Mouse (Mus musculus) neural tube, embryonic 14.5 days (tissue): ENCODE results near the gene Pde4a. TPM values are rescaled to one million over a fixed set of nuclear protein-coding genes. Genes with fewer than 3 reads are reported as not detected.
"Not testable (repeated sequence)": the region's sequence is repeated elsewhere in the genome, so short reads cannot be mapped to it uniquely, and the experiment has no call there.

ENCODE experiments used
- ATAC-seq: fragments of 200-750 bp; cut with Nextera tagmentation; 2 replicates; pipeline ENCODE4 v1.8.0; 2017; ENCODE audit warnings: low read depth, mild to moderate bottlenecking, moderate TSS enrichment, moderate library complexity
- H3K27ac ChIP-seq: fragments of 300-500 bp; sonication (generic); 2 replicates; pipeline ENCODE4 v1.5.1; 2014; ENCODE audit warnings: low read depth, mild to moderate bottlenecking, control low read depth, low read length, moderate library complexity, mixed read lengths
- H3K27me3 ChIP-seq: fragments of 300-500 bp; sonication (generic); 2 replicates; pipeline ENCODE4 v1.6.1; 2014; ENCODE audit warnings: low read length; ENCODE audit not compliant: control insufficient read depth, insufficient read depth
- H3K36me3 ChIP-seq: fragments of 300-500 bp; sonication (generic); 2 replicates; pipeline ENCODE4 v1.6.1; 2014; ENCODE audit warnings: low read length, mixed read lengths; ENCODE audit not compliant: control insufficient read depth, insufficient read depth
- H3K4me1 ChIP-seq: fragments of 300-500 bp; sonication (generic); 2 replicates; pipeline ENCODE4 v1.6.1; 2014; ENCODE audit warnings: low read length; ENCODE audit not compliant: control insufficient read depth, insufficient read depth
- H3K4me2 ChIP-seq: fragments of 300-500 bp; sonication (generic); 2 replicates; pipeline ENCODE4 v1.6.1; 2014; ENCODE audit warnings: mild to moderate bottlenecking, low read depth, low read length, control low read depth
- H3K4me3 ChIP-seq: fragments of 300-500 bp; sonication (generic); 2 replicates; pipeline ENCODE4 v1.5.1; 2014; ENCODE audit warnings: low read depth, low read length, control low read depth, mixed read lengths
- H3K9ac ChIP-seq: fragments of 300-500 bp; sonication (generic); replicated peaks from 2 replicates; pipeline ENCODE4 v1.6.1; 2014; ENCODE audit warnings: low read depth, mild to moderate bottlenecking, control low read depth, low read length, mixed read lengths
- H3K9me3 ChIP-seq: fragments of 300-500 bp; sonication (generic); 2 replicates; pipeline ENCODE4 v1.6.1; 2016; ENCODE audit warnings: low read length; ENCODE audit not compliant: control insufficient read depth
- WGBS: fragments of 180-500 bp; shearing (Covaris S2); extraction: QIAGEN DNeasy Blood & Tissue Kit; methylation state at CpG from one replicate; pipeline ENCODE4 v1.1.7; 2014; 5-methylcytosine and 5-hydroxymethylcytosine counted together
- polyA plus RNA-seq: library from polyadenylated mRNA; unstranded; fragments of >200 nt; fragmentation: Nextera tagmentation; extraction: Ambion mirVana; gene quantifications from 2 replicates; pipeline ENCODE4 v1.2.1, GENCODE M21; 2014

Gene Pde4a
- polyA plus RNA-seq, 1 experiment from 2014 or later = 35.3 TPM

- H3K9me3 ChIP-seq = no peaks in the 10 kb centered on the region
- H3K36me3 ChIP-seq = no peaks in the 10 kb centered on the region
- WGBS = 54% methylated on average over 2 of the region's 2 CpGs
- no peak overlapping the region for H3K27ac ChIP-seq
- no peak overlapping the region for H3K4me3 ChIP-seq
- no peak overlapping the region for H3K4me2 ChIP-seq
- H3K27me3 ChIP-seq = peaks cover 31% of the 10 kb centered on the region
- ATAC-seq = no peak
- no peak overlapping the region for H3K9ac ChIP-seq
- H3K4me1 ChIP-seq = no peaks in the 10 kb centered on the region
These were observed 85.0 kb downstream of the Pde4a start for GRCm38 (mm10) chr9:21250509-21250908.

DNA sequence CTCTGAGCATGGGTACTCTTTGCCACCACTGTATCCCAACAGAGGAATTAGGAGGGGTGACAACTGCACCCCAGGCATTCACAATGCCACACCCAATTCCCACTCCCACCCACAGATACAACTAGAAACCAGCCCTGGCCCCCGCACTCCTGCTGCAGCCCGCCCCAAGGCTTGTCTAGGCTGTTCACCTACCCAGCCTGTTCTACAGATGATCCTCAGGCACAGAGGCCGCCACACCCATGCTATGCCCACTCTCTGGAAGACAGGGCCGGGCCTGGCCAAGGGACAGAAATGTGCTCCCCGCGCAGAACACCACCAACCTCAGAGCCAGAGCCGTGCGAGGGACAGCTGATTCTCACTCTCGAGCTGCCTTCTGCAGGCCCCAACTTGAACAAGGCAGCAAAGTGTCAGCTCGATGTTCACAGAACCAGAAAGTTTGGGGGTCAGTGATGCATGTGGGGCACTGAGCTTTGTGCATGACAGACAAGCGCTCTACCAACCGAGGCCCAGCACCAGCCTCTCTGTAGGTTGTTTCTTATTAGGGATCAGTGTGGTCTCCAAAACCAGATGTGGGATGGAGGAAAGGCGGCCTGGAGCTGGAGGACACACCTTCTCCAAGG is 85.7 kb downstream of the Pde4a start:
- H3K9me3 ChIP-seq = no peaks in the 10 kb centered on the region
- no peak overlapping the region for H3K4me3 ChIP-seq
- H3K9ac ChIP-seq = no peak overlapping the region
- WGBS = 77% methylated on average over 13 of the region's 13 CpGs
- H3K36me3 ChIP-seq = no peaks in the 10 kb centered on the region
- no peak overlapping the region for H3K4me2 ChIP-seq
- peaks cover 27% of the 10 kb centered on the region for H3K27me3 ChIP-seq
- no peak for ATAC-seq
- no peak overlapping the region for H3K27ac ChIP-seq
- H3K4me1 ChIP-seq = no peaks in the 10 kb centered on the region

DNA sequence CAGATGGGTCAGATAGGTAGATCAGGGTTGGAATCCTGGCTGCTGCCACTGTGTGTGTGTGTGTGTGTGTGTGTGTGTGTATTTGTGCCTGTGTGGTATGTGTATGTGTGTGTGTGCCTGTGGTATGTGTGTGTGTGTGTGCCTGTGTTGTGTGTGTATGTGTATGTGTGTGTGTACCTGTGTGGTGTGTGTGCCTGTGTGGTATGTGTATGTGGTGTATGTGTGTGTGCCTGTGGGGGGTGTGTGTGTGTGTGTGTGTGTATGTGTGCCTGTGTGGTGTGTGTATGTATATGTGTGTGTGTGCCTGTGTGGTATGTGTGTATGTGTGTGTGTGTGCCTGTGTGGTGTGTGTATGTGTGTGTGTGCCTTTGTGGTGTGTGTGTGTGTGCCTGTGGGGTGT is 89.2 kb downstream of the Pde4a start:
- Histone ChIP-seq H3K4me1 (no peaks in the 10 kb centered on the region), H3K27me3 (peaks cover 5% of the 10 kb centered on the region; the same call in 1 of the 2 replicates), H3K4me2 (no peak overlapping the region), H3K36me3 (no peaks in the 10 kb centered on the region), H3K9ac (no peak overlapping the region), H3K27ac (no peak overlapping the region), H3K9me3 (no peaks in the 10 kb centered on the region), H3K4me3 (no peak overlapping the region)
- ATAC-seq = no peak

GRCm38 (mm10) chr9:21256349-21256748 is 90.8 kb downstream of the Pde4a start:
- 79% methylated on average over 4 of the region's 4 CpGs for WGBS
- not testable (repeated sequence) for H3K9me3 ChIP-seq, H3K4me3 ChIP-seq, H3K27me3 ChIP-seq, H3K4me1 ChIP-seq, ATAC-seq, H3K9ac ChIP-seq, H3K4me2 ChIP-seq, H3K27ac ChIP-seq, H3K36me3 ChIP-seq

DNA sequence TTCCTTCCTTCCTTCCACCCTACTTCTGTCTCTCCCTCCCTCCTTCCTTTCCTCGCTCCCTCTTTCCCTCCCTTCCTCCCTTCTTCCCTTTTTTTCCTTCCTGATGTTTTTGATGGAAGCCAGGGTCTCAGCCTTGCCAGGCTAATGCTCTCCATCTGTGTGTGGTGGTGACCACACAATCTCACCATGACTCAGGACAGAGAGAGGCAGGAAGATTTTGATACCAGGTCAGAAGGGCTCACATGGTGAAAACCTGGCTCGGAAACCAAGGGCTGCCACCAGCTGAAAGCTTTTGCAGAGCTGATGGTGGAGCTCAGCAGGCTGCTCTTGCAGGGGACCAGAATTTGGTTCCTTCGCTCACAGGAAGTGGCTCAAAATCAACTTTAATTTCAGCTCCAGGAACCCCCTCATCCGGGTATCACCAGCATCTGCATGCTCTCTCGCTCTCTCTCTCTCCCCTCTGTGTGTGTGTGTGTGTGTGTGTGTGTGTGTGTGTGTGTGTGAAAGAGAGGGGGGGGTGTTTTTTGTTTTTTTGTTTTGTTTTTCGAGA is 95.1 kb downstream of the Pde4a start:
- ATAC-seq = no peak
- no peaks in the 10 kb centered on the region for H3K27me3 ChIP-seq
- no peaks in the 10 kb centered on the region for H3K9me3 ChIP-seq
- no peak overlapping the region for H3K4me2 ChIP-seq
- H3K4me1 ChIP-seq = peaks cover 4% of the 10 kb centered on the region; the same call in 1 of the 2 replicates
- H3K9ac ChIP-seq = no peak overlapping the region
- no peak overlapping the region for H3K27ac ChIP-seq
- H3K36me3 ChIP-seq = no peaks in the 10 kb centered on the region
- 80% methylated on average over 6 of the region's 6 CpGs for WGBS
- H3K4me3 ChIP-seq = no peak overlapping the region

DNA sequence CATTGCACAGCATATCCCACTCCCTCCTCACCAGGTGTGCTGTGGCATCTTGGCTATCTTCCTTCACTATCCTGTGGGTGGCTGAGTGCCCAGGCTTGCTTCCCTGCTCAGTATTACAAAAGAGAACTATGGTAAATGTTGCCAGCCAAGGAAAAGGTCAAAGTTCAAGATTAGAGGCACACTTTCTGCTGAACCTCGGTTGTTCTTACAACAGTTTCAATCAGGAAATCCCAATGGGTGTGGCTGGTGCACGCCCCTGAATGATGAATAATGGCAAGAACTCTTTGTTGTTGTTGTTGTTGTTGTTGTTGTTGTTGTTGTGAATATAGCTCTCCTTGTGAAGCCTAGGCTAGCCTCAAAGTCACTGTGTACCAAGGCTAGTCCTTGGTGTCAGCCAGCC is 96.3 kb downstream of the Pde4a start:
- H3K4me3 ChIP-seq = no peak overlapping the region
- H3K27ac ChIP-seq = no peak overlapping the region
- ATAC-seq = no peak
- H3K4me2 ChIP-seq = no peak overlapping the region
- WGBS = 75% methylated on average over 2 of the region's 2 CpGs
- H3K36me3 ChIP-seq = no peaks in the 10 kb centered on the region
- H3K4me1 ChIP-seq = peaks cover 15% of the 10 kb centered on the region
- H3K9ac ChIP-seq = no peak overlapping the region
- no peaks in the 10 kb centered on the region for H3K9me3 ChIP-seq
- H3K27me3 ChIP-seq = no peaks in the 10 kb centered on the region

Other genes with a start within 250 kb of the Pde4a start
- 41.1 and 42.7 TPM in 2 replicates for gene Dnmt1, start 205.8 kb upstream of the Pde4a start, polyA plus RNA-seq
- gene S1pr2, start 188.9 kb upstream of the Pde4a start, polyA plus RNA-seq = 7.4 and 8.7 TPM in 2 replicates
- gene Mrpl4, start 163.0 kb upstream of the Pde4a start, polyA plus RNA-seq = 103 and 115 TPM in 2 replicates
- 1.4 and 3.6 TPM in 2 replicates for gene Icam1, start 149.7 kb upstream of the Pde4a start, polyA plus RNA-seq
- 0.27 TPM in 1 of 2 replicates, not detected in the other for gene Icam4, start 136.3 kb upstream of the Pde4a start, polyA plus RNA-seq
- 1.3 and 1.6 TPM in 2 replicates for gene Icam5, start 133.6 kb upstream of the Pde4a start, polyA plus RNA-seq
- 1.2 and 2.7 TPM in 2 replicates for gene Zglp1, start 98.6 kb upstream of the Pde4a start, polyA plus RNA-seq
- 1.7 and 1.8 TPM in 2 replicates for gene Gm49373, start 92.6 kb upstream of the Pde4a start, polyA plus RNA-seq
- 62.7 and 73.5 TPM in 2 replicates for gene Fdx1l, start 92.1 kb upstream of the Pde4a start, polyA plus RNA-seq
- 0.88 and 1.5 TPM in 2 replicates for gene Gm38431, start 73.7 kb upstream of the Pde4a start, polyA plus RNA-seq
- 29.4 and 35.2 TPM in 2 replicates for gene Raver1, start 73.7 kb upstream of the Pde4a start, polyA plus RNA-seq
- gene Tyk2, start 34.5 kb upstream of the Pde4a start, polyA plus RNA-seq = 7.9 and 10.2 TPM in 2 replicates
- 190 and 219 TPM in 2 replicates for gene Cdc37, start 15.7 kb upstream of the Pde4a start, polyA plus RNA-seq
- gene Keap1, start 73.6 kb downstream of the Pde4a start, polyA plus RNA-seq = 34.2 and 43.6 TPM in 2 replicates
- 4.2 and 5.0 TPM in 2 replicates for gene S1pr5, start 82.7 kb downstream of the Pde4a start, polyA plus RNA-seq
- 50.4 and 50.5 TPM in 2 replicates for gene Atg4d, start 99.6 kb downstream of the Pde4a start, polyA plus RNA-seq
- gene Kri1, start 122.3 kb downstream of the Pde4a start, polyA plus RNA-seq = 14.2 and 16.4 TPM in 2 replicates
- 113 and 125 TPM in 2 replicates for gene Cdkn2d, start 125.7 kb downstream of the Pde4a start, polyA plus RNA-seq
- gene Ap1m2, start 146.6 kb downstream of the Pde4a start, polyA plus RNA-seq = 1.1 and 2.3 TPM in 2 replicates
- 67.7 and 75.1 TPM in 2 replicates for gene Slc44a2, start 155.0 kb downstream of the Pde4a start, polyA plus RNA-seq
- gene Ilf3, start 202.2 kb downstream of the Pde4a start, polyA plus RNA-seq = 210 and 222 TPM in 2 replicates
- 43.7 and 48.9 TPM in 2 replicates for gene Qtrt1, start 246.1 kb downstream of the Pde4a start, polyA plus RNA-seq